Mouse (Mus musculus): ENCODE measurements around the gene Slc25a11.

Slc25a11 gene

GRCm38 (mm10) chr11:70652029-70652883 is 5.0 kb upstream of the Slc25a11 start:
- peak; percentile 45 to 70 for DNase-seq (ENCODE audit: inconsistent age in 2 of 2, low spot score in 1 of 2)

- DNase-seq (ENCODE audit: inconsistent age in 2 of 2, low spot score in 1 of 2): peak; percentile 73 to 83
Observed at GRCm38 (mm10) chr11:70651391-70651790, 4.1 kb upstream of the Slc25a11 start.

GRCm38 (mm10) chr11:70650322-70651175 is 3.3 kb upstream of the Slc25a11 start:
- peak; percentile 34 to 63 for DNase-seq (ENCODE audit: inconsistent age in 2 of 2, low spot score in 1 of 2)

- peak in 1 of 2 experiments; percentile 23 for DNase-seq (ENCODE audit: inconsistent age in 2 of 2, low spot score in 1 of 2)
Observed at GRCm38 (mm10) chr11:70649185-70649734, 2.0 kb upstream of the Slc25a11 start.

GRCm38 (mm10) chr11:70648512-70648911 is 1.2 kb upstream of the Slc25a11 start:
- peak in 1 of 2 experiments; percentile 52 for DNase-seq (ENCODE audit: inconsistent age in 2 of 2, low spot score in 1 of 2)

GRCm38 (mm10) chr11:70647716-70648420 is 589 bp upstream of the Slc25a11 start:
- DNase-seq (ENCODE audit: inconsistent age in 2 of 2, low spot score in 1 of 2): peak; percentile 63 to 86

GRCm38 (mm10) chr11:70646259-70646555 is 1.1 kb downstream of the Slc25a11 start:
- DNase-seq (ENCODE audit: inconsistent age in 2 of 2, low spot score in 1 of 2): peak in 1 of 2 experiments; percentile 46

GRCm38 (mm10) chr11:70645461-70646258 is 1.6 kb downstream of the Slc25a11 start:
- peak; percentile 22 to 71 for DNase-seq (ENCODE audit: inconsistent age in 2 of 2, low spot score in 1 of 2)

GRCm38 (mm10) chr11:70644564-70645103 is 2.6 kb downstream of the Slc25a11 start:
- peak in 1 of 2 experiments; percentile 36 for DNase-seq (ENCODE audit: inconsistent age in 2 of 2, low spot score in 1 of 2)

- DNase-seq (ENCODE audit: inconsistent age in 2 of 2, low spot score in 1 of 2): no peak
Observed at GRCm38 (mm10) chr11:70643051-70643450, 4.2 kb downstream of the Slc25a11 start.

GRCm38 (mm10) chr11:70641241-70641640 is 6.0 kb downstream of the Slc25a11 start:
- DNase-seq (ENCODE audit: inconsistent age in 2 of 2, low spot score in 1 of 2): no peak

GRCm38 (mm10) chr11:70639976-70640375 is 7.3 kb downstream of the Slc25a11 start:
- peak; percentile 27 to 66 for DNase-seq (ENCODE audit: inconsistent age in 2 of 2, low spot score in 1 of 2)

GRCm38 (mm10) chr11:70638714-70639278 is 8.5 kb downstream of the Slc25a11 start, which contains the start of gene Gp1ba:
Gene Gp1ba (plus strand): TSS chr11:70639122.
- DNase-seq (ENCODE audit: inconsistent age in 2 of 2, low spot score in 1 of 2): no peak

GRCm38 (mm10) chr11:70638293-70638692 is 9.0 kb downstream of the Slc25a11 start:
- DNase-seq (ENCODE audit: inconsistent age in 2 of 2, low spot score in 1 of 2): no peak

- DNase-seq (ENCODE audit: inconsistent age in 2 of 2, low spot score in 1 of 2): no peak
Observed at GRCm38 (mm10) chr11:70637764-70638163, 9.5 kb downstream of the Slc25a11 start.

GRCm38 (mm10) chr11:70635601-70636000 is 11.7 kb downstream of the Slc25a11 start:
- no peak for DNase-seq (ENCODE audit: inconsistent age in 2 of 2, low spot score in 1 of 2)

GRCm38 (mm10) chr11:70630129-70630528 is 17.1 kb downstream of the Slc25a11 start:
- DNase-seq (ENCODE audit: inconsistent age in 2 of 2, low spot score in 1 of 2): no peak

GRCm38 (mm10) chr11:70629557-70629956 is 17.7 kb downstream of the Slc25a11 start:
- peak in 1 of 2 experiments; percentile 50 for DNase-seq (ENCODE audit: inconsistent age in 2 of 2, low spot score in 1 of 2)

- peak in 1 of 2 experiments; percentile 69 for DNase-seq (ENCODE audit: inconsistent age in 2 of 2, low spot score in 1 of 2)
Observed at GRCm38 (mm10) chr11:70628431-70628830, 18.8 kb downstream of the Slc25a11 start.

All from adrenal gland, adult (tissue).